Mouse (Mus musculus) urinary bladder, postnatal 10 days (tissue): ENCODE results near the gene Wdr24.

Experiments used
- DNase-seq: peaks from one replicate; pipeline ENCODE4 v3.0.0; 2022; ENCODE audit warnings: low spot score

The Wdr24 gene

DNA sequence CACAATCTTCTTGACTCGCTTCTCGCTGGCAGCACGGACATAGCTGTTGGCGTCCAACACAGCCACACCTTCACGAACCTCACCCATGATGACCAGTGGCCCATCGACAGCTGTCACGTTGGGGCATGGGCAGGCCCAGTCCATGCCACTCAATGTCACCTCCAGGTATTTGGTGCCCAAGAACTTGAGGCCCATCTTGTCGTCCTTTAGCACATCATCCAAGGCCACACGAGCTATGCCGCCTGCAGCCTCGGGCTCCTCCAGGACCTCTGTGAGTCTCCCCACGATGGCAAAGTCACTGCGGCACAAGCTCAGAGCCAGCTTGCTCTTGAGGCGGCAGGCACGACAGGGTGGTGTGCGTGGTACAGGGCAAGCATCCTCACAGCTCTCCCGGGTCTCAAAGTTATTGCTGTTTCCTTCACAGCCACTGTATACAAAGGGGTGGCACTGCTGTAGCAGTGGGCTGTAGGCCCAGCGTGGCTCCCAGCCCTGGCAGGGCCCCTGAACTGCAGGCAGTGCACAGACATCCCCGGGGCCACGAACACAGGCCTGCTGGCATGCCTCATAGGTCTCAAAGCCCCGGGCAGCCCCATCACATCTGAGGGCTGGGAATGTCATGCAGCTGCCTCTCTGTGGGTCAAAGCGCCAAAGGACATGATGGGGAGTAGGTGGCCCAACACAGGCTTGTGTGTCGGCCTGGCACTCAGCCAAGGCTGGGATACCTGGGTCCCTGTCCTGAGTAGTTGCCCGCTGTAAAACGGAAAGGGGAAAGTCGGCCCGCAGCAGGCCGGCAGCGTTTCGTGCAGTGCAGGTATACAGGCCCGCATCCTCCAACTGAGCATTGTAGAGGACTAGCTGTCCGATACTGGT, 54.5 kb downstream of the Wdr24 start:
- no peak for DNase-seq
